Mouse (Mus musculus) monocyte, adult 2 months (primary cell): ENCODE measurements around the gene 6330409D20Rik.

Experiments
- DNase-seq, 2 experiments: peaks; one replicate each; pipeline ENCODE4 v3.0.0; 2022; ENCODE audit warnings: low spot score in 2 of 2, low read depth in 1 of 2

The 6330409D20Rik gene

DNA sequence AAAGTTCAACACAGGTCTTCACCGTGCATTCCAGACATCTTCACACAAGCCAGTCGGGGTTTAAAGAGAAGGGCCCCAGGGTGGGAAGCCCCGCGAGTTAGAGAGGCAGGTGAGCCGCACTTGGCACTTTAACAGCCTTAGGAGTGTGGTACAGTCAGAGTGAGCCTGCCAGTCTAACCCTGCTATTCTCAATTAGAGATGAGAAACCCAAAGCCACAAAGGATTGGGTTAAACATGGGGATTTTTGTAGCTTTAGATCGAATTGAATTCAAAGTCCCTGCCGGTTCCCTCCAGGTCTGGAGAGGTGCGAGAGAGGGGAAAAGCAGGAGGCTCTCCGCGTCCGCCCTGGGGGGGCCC is at the start of gene 6330409D20Rik:
6330409D20Rik (minus strand) TSS at position 101 of the 357 bp plus-strand sequence.
- DNase-seq, result no peak

DNA sequence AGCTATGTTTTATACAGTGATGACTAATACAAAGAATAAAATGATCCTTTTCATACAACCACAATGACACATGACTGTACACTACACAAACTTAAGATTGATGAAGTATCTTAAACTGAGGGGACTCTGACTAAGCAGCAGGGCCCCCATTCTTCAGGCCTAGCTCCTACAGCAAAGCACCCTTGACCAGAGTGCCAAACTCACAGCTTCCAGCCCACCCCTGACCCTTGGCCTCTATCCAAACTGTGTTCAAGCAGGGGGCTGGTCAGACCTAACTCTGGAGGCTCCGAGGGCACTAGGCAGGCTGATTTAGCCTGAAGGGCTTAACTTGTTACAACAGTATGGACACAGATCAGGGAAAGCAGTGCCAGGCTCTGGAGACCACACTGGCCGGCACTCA is 47.8 kb upstream of the 6330409D20Rik start:
- no peak for DNase-seq

DNA sequence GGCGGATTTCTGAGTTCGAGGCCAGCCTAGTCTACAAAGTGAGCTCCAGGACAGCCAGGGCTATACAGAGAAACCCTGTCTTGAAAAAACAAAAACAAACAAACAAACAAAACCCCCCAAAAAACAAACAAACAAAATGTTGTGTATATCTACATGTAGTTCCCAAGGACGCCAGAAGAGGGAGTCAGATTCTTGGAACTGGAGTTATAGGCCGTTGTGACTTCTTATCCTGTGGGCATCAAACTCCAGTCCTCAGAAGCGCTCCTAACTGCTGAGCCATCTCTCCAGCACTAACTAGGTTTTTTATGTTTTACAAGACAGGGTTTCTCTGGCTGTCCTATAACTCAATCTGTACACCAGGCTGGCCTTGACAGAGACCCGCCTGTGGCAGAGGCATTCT is 46.4 kb upstream of the 6330409D20Rik start:
- no peak for DNase-seq

DNA sequence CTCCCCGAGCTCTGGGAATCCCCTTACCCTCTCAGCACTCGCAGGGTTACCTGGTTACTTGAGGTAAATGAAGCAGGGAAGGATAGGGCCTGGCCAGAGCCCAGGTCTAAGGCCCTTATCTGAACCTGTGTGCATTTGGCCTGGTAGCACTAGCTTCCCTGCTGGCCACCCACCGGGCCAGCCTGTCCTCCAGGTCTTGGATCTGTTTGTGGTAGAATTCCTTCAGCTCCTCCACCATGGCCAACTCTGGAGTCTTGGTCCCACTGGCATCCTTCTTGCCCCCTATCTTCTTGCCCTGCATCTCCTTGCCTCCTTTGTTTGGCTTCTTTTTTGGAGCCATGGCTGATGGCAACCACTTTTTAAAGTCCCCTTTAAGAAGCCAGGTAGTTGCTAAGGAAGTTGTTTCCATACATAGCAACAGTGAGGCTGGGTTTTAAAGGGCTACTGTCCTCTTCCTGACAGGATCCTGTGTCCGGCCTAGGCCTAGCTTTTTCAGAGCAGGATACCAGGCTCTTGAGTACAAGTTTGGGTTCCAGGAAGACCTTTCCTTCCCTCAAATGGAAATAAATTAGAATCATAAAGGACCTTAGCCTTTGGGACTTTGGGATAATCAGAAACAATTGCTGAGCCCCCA is 43.3 kb upstream of the 6330409D20Rik start, which contains the start of gene Cfap157:
Cfap157 (minus strand) TSS at position 381 of the 634 bp plus-strand sequence.
- no peak for DNase-seq

DNA sequence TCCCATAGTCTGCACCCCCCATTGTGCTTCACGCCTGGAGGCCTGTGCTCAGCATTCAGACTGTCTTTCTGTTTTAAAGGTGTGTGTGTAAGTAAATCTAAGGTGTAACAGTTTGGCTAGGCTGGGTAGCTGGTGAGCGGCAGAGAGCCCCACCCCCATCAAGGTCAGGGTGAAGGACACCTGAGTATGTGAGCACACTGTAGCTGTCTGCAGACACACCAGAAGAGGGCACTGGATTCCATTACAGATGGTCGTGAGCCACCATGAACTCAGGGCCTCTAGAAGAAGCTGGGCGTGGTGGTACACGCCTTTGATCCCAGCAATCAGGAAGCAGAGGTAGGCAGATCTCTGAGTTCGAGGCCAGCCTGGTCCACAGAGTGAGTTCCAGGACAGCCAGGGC is 40.9 kb upstream of the 6330409D20Rik start:
- no peak for DNase-seq

DNA sequence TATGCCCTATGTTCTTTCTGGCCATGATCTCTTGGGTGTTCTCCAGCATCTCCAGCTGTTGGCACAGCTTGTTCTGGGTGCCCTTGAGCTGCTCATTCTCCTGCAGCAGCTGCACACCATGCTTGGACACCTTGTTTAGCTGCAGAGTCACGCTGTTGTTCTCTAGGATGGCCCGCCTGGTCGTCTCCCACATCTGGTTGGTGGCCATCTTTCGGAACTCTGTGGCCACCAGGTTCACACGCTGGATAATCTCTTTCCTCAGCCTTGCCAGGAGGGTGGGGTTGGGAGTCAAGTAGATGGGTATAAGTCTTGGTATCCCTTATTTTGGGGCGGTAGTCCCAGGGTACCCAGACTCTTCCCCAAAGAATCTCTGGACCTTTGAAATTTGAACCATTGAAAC is 38.9 kb upstream of the 6330409D20Rik start:
- no peak for DNase-seq

DNA sequence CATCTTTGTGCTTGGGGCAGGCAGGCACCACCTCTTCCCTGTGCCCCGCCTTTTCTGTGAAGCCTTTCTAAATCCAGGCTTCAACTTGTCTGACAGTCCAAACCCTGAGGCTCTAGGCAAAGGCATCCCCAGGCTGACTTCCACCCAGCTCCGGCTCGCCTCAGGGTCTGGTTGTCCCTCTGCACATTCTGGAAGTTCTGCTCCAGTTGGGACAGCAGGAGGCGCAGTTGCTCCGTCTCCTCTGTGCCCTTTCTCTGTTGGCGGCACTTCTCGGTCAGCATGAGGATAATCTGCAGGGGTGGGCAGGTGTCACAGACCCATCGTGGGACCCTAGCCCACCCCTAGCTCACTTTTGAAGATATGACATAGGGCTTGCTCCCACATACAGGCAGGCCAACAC is 38.3 kb upstream of the 6330409D20Rik start:
- peak; percentile 12 to 34 for DNase-seq

DNA sequence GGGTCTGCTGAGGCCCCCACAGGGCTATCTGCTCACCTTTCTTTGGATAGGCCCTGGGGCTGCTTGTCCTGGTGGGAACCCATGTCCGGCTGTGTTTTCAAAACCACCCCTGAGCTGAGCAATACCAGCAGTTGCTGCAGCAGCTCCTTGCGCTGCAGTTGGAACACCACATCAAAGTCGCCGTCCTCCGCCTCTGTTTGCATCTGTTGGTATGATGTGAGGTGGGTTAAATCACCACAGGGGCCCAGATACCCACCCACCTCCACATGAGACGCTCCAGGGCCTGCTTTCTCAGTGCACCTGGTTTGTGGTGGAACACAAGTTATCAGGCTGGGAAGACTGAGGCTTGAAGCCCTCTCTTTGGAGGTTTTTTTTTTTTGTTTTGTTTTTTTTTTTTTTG is 37.3 kb upstream of the 6330409D20Rik start:
- no peak for DNase-seq

DNA sequence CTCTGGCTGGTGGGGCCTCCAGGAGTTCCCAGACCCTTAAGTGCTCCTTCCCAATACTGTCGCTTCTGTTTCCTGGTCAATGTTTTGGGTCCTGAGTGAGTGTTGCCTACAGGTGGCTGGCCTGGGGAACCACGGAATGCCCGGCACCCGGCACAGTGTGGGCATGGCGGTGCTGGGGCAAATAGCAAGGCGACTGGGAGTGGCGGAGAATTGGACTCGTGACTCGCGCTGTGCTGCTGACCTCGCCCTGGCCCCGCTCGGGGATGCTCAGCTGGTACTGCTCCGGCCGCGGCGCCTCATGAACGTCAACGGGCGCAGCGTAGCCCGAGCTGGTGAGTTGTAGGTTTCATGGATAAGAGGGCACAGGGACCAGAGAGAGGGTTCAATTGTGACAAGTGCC is 35.4 kb upstream of the 6330409D20Rik start:
- DNase-seq, result no peak

DNA sequence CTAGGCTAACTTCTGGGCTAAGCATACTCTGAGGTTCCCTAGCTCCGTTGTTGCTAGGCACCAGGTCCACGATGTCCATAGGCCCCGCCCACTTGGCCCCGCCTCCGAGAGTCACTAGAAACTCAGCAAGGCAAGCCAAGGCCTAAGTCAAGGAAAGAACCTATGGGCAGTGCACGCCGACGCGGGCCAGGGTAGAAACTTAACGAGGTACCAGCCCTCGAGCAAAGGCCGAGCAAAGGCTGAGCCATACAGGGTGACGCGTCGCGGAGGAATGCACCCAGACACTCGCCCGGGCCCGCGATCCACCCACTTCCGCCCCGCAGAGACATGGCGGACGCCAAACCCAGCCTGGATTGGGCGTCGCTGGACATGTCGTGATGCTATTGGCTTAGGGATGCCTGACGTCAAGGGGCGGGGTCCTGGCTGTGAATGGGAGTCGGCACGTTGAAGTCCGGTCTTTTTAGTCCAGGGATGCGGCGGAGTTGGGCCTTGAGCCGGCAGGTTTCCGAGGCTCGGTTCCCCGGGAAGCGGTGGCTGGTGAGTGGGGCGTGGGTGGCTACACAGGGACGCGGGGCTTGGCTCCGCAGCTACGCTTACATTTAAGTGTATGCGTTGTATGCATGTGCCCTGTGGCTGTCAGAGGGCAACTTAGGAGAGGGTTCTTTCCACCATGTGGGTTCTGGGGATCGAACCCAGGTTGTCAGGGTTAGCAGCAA is 34.7 kb upstream of the 6330409D20Rik start, which contains the start of the genes Ttc16 and Ptrh1:
Ttc16 (minus strand) TSS at position 275 of the 716 bp plus-strand sequence.
Ptrh1 (plus strand) TSS at position 428 of the 716 bp plus-strand sequence.
- peak; percentile 94 to 98 for DNase-seq

DNA sequence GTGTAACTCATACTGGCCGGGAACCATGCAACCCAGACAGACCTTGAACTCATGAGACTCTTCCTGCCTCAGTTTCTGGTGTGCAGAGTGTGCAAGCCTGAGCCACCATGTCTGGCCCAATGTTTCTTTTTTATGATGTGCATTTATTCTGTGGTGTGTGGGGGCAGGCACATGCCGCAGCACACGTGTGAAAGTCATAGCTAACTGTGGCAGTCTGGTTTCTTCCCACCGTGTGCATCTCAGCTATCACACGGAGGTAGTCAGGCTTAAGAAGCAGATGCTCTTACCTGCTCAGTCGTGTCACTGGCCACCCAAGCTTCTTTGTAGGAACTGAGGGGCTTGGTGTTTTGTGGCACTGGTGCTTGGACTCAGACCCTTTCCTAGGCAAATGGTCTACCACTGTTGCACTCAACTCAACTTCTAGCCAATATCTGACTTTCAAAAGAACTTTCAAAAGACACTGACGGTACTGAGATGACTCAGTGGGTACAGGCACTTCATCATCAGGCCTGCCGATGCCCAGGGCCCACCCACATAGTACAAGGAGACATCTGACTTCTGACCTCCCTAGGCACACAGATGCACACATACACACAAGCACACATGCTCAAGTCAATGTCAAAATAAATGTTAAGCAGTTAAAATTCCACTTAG is 31.9 kb upstream of the 6330409D20Rik start:
- DNase-seq, result no peak

DNA sequence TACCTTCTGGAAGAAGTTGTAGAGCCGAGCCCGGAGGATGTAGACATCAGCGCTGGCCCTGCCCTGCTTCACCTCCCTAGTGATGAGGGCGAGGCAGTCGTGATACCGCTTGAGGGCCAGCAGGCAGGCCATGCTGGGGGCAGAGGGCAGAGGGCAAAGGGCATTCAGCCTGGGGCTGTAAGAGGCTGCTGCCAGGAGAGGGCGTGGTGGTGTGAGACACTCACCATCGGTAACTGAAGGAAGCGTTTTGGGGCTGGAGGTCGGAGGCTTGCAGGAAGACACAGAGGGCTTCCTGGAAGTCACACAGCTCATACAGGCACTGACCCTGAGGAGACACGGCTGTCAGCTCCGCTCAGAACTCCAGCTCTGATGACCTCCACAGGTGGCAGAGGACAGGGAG is 31.1 kb upstream of the 6330409D20Rik start:
- no peak for DNase-seq

DNA sequence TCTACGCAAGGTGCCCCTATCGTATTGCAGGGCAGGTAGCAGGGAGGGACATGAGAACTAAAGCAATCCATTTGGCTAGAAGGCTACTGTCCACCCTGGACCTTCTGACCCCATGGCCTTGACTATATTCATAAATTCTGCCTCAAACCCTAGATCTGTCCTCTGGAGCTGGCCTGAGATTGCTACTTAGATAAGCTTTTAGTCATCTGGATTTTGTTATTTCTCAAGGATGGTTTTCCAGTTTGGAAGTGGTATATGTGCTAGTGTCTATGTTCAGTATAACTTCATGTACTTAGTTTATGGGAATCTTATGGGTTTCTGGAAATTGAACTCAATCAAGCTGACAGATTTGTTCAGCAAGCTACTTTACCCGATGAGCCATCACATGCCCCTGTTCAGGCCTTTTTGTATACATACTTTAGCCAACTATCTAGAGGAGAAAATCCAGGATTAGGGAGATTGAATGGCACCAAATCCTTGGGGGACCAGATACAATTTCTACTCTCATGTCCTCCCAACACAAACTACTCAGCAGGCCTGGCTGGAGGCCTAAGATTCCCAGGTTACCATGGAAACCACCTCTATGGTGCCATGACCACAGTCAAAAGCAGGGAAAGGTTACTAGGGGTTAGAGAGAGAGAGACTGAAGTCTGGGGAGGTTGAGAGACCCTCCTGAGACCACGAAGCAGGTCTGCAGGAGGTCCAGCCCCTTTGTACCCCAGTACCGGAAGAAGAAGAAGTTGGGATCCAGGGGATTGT is 28.7 kb upstream of the 6330409D20Rik start:
- DNase-seq, result no peak

DNA sequence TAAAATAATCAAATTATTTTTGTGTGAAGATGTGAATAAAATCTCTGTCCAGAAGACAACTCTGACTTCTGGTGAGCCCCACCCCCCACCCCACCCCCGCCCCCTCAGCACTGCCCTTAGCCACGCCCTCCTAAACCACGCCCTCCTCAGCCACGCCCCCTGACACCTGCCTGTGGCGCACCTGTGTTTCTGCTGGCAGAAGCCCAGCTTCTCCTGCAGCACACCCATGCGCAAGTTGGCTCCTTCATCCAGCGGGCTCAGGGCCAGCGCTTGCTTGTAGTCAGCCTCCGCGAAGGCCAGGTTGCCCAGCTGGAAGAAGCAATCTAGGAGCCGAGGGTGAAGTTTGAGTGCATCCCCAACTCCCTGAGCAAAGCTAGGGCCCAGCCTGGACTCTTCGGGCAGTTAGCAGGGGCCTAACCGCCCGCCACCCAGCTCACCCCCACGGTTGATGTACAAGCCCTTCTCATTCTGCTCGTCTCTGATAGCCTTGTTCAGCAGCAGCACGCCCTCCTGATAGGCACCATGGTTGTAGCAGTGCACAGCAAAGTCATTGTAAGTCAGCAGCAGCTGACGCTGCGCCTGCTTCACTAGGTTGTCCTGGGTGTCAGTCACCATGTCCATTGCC is 28.0 kb upstream of the 6330409D20Rik start:
- DNase-seq, result no peak

DNA sequence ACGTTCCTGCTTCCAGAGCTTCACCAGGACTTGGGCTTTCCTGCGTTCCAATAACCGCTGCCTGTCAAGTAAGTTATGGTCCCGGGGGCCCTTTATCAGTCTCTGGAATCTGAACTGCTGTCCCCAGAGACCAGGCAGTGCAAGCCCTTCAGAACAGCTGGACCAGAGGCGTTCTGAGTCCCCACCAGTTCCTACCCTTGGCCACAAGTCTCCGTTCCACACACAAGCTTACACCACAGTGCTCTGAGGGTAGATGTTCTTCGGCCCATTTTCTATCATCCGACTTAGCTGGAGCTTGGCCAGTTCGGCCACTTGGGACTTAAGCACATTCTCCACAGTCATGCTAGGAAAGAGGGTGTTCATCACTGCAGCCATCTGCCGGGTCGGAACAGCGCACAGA is 26.4 kb upstream of the 6330409D20Rik start:
- no peak for DNase-seq

DNA sequence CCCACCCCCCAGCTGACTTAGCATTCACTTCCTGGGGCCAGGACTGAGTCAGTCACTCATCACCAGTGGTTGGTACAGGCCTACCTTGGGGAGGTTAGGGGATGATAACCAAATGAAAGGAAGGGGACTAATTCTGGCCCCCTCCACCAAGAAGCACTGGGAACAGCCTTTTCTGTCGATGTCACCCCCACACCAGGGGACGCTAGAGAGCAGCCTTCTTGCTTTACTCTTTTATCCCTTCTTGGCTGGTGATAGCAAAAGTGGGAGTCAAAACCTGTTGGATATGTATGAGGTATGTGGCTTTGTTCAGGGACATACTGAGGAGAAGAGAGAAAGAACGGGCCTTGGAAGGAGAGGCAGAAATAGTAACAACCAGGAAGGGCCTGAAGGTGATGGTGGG is 22.5 kb upstream of the 6330409D20Rik start:
- no peak for DNase-seq

DNA sequence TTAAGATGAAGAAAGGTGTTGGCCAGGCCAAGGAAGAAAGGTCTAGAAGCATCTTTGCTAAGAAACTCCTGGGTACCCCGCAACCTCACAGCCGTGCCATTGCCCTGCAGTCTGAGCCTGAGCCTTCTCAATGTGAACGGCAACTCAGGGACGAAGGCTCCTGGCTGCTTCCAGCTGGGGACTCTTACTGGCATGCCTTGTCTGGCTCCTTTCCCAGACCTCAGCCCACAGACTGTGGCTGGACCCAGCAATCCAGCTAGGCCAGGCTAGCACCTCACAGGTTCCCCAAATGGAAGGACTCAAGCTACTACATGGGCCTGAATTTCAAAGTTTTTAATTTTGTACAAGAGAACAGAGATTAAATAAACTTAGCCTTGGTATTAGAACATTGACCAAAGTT is 21.0 kb upstream of the 6330409D20Rik start:
- no peak for DNase-seq

DNA sequence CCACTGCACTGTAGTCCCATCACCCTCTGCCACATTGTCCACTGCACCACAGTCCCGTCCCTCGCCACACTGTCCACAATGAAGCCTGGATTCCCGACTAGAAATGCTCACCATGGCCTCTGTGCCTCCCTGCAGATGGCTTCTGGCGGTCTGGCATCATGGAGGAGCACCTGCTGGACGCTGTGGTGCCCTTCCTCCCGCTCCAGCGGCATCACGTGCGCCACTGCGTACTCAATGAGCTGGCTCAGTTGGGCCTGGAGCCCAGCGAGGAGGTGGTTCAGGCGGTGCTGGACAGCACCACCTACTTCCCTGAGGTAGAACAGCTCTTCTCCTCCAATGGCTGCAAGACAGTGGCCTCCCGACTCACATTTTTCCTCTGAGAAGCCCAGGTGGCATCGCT is 20.5 kb upstream of the 6330409D20Rik start:
- DNase-seq, result no peak

DNA sequence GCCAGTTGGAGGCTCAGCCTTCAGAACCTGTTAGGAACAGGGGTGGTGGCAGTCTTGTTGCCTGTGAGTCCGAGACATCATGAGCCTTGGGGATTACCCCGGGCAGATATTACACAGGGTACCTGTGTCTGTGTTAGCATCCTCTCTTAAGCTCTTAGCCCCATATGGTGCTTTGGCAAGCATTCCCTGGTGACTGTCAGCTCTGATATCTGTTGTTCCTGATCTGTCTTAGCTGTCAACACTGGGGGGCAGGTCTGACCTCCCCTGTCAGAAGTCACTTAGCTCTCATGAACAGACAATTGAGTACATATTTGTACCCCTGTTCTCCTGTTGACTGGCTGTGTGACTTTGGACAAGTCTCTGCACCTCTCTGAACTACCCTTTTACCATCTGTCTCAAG is 18.2 kb upstream of the 6330409D20Rik start:
- DNase-seq, result no peak

DNA sequence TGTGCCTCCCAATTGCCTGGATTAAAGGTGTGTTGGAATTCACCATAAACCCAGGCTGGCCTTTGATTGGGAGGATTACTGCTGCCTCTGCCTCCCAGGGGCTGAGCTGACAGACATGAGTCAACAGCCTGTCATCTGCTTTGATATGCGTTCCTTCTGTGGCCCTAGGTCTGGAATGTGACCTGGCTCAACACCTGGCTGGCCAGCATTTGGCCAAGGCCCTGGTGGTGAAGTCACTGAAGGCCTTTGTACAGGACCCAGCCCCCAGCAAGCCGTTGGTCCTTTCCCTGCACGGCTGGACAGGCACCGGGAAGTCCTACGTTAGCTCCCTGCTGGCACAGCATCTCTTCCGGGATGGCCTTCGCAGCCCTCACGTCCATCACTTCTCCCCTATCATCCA is 17.7 kb upstream of the 6330409D20Rik start:
- DNase-seq, result no peak
